Mouse (Mus musculus) embryonic facial prominence, embryonic 14.5 days (tissue): ENCODE results near the gene Sarnp. TPM values are rescaled to one million over a fixed set of nuclear protein-coding genes. Genes with fewer than 3 reads are reported as not detected.

Experiments
- ATAC-seq: fragments of 200-750 bp; cut with Nextera tagmentation; 2 replicates; pipeline ENCODE4 v1.8.0; 2017; ENCODE audit warnings: low read depth, moderate number of reproducible peaks, moderate TSS enrichment
- DNase-seq: peaks from one replicate; pipeline ENCODE4 v3.0.0-alpha.2; 2015; ENCODE audit warnings: low spot score
- H3K27ac ChIP-seq: fragments of 300-500 bp; sonication (generic); replicated peaks from 2 replicates; pipeline ENCODE4 v1.5.1; 2014; ENCODE audit warnings: low read depth, mild to moderate bottlenecking, low read length, moderate library complexity
- H3K27me3 ChIP-seq: fragments of 300-500 bp; sonication (generic); replicated peaks from 2 replicates; pipeline ENCODE4 v1.6.1; 2014; ENCODE audit warnings: low read length; ENCODE audit not compliant: control insufficient read depth, insufficient read depth
- H3K36me3 ChIP-seq: fragments of 300-500 bp; sonication (generic); 2 replicates; pipeline ENCODE4 v1.6.1; 2014; ENCODE audit warnings: low read length, mixed read lengths; ENCODE audit not compliant: control insufficient read depth, insufficient read depth
- H3K4me1 ChIP-seq: fragments of 300-500 bp; sonication (generic); 2 replicates; pipeline ENCODE4 v1.6.1; 2014; ENCODE audit warnings: antibody characterized with exemption, low read length; ENCODE audit not compliant: control insufficient read depth, insufficient read depth
- H3K4me2 ChIP-seq: fragments of 300-500 bp; sonication (generic); 2 replicates; pipeline ENCODE4 v1.6.1; 2014; ENCODE audit warnings: low read depth, mild to moderate bottlenecking, low read length, moderate library complexity, mixed read lengths
- H3K4me3 ChIP-seq: fragments of 300-500 bp; sonication (generic); 2 replicates; pipeline ENCODE4 v1.5.1; 2014; ENCODE audit warnings: low read depth, mild to moderate bottlenecking, low read length
- H3K9ac ChIP-seq: fragments of 300-500 bp; sonication (generic); 2 replicates; pipeline ENCODE4 v1.6.1; 2014; ENCODE audit warnings: low read depth, mild to moderate bottlenecking, low read length, moderate library complexity, mixed read lengths
- H3K9me3 ChIP-seq: fragments of 300-500 bp; sonication (generic); 2 replicates; pipeline ENCODE4 v1.6.1; 2016; ENCODE audit warnings: low read length; ENCODE audit not compliant: control insufficient read depth
- WGBS: fragments of 180-500 bp; shearing (Covaris S2); extraction: QIAGEN DNeasy Blood & Tissue Kit; methylation state at CpG from one replicate; pipeline ENCODE4 v1.1.7; 2014; 5-methylcytosine and 5-hydroxymethylcytosine counted together
- polyA plus RNA-seq: library from polyadenylated mRNA; unstranded; fragments of >200 nt; fragmentation: Nextera tagmentation; extraction: Ambion mirVana; gene quantifications from 2 replicates; pipeline ENCODE4 v1.2.1, GENCODE M21; 2014

Sarnp gene
- polyA plus RNA-seq, 1 experiment from 2014 or later = 194 TPM

DNA sequence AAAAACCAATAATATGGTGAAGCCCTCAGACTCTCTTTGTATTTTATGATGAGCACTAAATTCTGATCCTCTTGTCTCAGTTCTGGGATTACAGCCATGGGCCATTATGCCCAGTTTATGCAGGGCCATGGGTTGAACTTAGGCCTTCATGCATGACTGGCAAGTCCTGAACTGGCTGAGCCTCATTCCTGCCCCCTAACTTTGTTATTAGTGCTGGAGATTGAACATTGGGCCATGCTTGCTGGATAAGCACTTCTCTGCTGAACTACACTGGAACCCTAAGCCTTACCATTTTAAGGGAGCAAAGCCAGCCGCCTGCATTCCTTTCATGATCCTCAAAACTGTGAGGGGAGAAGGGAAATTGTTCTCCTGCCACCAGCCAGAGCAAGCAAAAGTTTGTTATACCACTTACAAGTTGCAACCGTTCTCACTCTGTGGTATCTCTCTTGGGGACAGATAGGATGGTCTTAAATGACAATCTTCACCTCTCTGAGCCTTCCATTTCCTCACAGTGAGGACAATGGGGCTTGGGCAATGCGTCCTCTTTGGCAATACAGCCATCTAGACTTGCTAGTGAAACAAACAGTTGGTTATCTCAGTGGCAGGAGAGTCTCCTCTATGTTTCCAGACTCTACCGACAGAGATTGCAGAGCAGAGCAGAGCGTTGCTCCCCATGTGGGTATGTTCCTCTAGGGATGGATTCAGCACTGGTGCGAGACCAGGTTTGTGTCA, 82.8 kb downstream of the Sarnp start:
- Histone ChIP-seq H3K27me3 (0 out of 2 replicates have a peak, but pooled peaks cover 8% of the 10 kb centered on the region), H3K4me1 (0 out of 2 replicates have a peak, but pooled peaks cover 7% of the 10 kb centered on the region), H3K9me3 (no peaks in the 10 kb centered on the region), H3K4me3 (no peak overlapping the region), H3K9ac (no peak overlapping the region), H3K27ac (no peak overlapping the region), H3K4me2 (no peak overlapping the region), H3K36me3 (no peaks in the 10 kb centered on the region)
- WGBS = 69% methylated on average over 6 of the region's 6 CpGs
- DNase-seq (no peak), ATAC-seq (no peak)

DNA sequence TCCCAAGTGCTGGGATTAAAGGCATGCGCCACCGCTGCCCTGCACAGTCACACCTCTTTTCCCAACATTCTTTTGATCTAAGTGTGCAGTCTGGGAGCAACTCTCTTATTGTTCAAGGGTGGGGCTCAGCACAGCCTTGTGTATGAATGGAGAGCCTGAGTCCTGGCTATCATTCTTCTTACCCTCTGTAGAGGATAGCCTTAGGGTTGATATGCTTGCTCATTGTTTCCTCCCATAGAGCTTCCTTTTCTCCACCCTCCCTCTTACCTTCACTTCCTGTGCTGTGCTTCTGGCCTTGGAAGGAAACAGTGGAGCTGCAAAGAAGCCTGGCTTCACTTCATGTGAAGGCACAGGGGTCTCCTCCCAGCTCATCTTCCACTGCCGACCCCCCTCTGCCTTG, 83.6 kb downstream of the Sarnp start, which contains the start of gene Cd63:
Cd63 (plus strand) TSS at position 292 of the 400 bp plus-strand sequence.
- Histone ChIP-seq H3K9me3 (no peaks in the 10 kb centered on the region), H3K4me1 (0 out of 2 replicates have a peak, but pooled peaks cover 7% of the 10 kb centered on the region), H3K4me3 (no peak within 1 kb of the TSS), H3K27ac (no peak within 1 kb of the TSS), H3K4me2 (no peak within 1 kb of the TSS), H3K36me3 (no peaks in the 10 kb centered on the region), H3K9ac (no peak within 1 kb of the TSS), H3K27me3 (0 out of 2 replicates have a peak, but pooled peaks cover 8% of the 10 kb centered on the region)
- WGBS = 86% methylated on average over 3 of the region's 3 CpGs
- DNase-seq (no peak), ATAC-seq (no peak)

DNA sequence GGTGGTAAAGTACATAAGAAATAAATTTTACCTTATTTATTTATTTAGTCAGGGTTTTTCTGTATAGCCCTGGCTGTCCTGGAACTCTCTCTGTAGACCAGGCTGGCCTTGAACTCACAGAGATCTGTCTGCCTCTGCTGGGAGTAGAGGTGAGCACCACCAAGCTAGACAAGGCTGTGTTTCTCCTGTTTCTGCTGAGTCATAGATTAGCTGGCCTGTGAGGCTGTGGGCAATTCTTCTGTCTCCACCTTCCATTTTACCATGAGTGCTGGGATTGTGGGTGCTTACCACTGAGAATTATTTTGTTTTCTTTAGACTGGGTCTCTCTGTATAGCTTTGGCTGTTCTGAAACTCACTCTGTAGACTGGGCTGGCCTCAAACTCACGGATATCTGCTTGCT, 84.3 kb downstream of the Sarnp start:
- no peak for DNase-seq

DNA sequence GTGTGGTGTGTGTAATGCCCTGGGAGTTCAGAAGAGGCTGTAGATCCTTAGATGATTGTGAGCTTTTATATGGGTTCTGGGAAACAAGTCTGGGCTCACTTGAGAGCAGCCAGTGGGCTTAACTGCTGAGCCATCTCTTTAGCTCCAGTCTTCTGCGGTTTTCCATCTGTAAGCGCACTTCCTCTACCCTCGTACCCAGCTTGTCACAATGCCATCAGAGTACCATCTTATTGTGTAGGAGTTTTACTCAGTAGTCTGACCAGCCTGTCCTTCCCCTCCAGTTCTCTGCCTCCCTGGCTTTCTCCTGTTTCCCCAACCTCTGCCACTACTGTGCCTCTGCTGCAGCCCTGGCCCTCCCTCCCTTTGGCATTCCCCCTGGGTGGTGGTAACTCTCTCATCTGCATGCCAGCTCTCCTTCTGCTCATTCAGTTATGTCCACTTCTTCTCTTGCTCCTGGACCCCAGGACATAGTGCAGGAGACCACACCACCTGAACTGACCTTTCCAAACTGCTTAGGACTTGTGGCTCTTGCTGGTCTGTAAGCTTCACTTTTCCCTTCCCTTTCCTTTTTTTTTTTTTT, 85.4 kb downstream of the Sarnp start:
- Histone ChIP-seq H3K4me1 (no peaks in the 10 kb centered on the region), H3K4me3 (no peak overlapping the region), H3K9me3 (no peaks in the 10 kb centered on the region), H3K9ac (no peak overlapping the region), H3K27ac (no peak overlapping the region), H3K36me3 (no peaks in the 10 kb centered on the region), H3K4me2 (no peak overlapping the region), H3K27me3 (no peaks in the 10 kb centered on the region)
- ATAC-seq (no peak), DNase-seq (no peak)
- 89% methylated on average over 3 of the region's 3 CpGs for WGBS

More for the DNA sequence above, 84.3 kb downstream of the Sarnp start:
- H3K27me3 ChIP-seq = 0 out of 2 replicates have a peak, but pooled peaks cover 3% of the 10 kb centered on the region
- 78% methylated on average over 1 of the region's 1 CpGs for WGBS
- H3K4me3 ChIP-seq = no peak overlapping the region
- no peaks in the 10 kb centered on the region for H3K9me3 ChIP-seq
- no peaks in the 10 kb centered on the region for H3K36me3 ChIP-seq
- H3K9ac ChIP-seq = no peak overlapping the region
- H3K4me1 ChIP-seq = 0 out of 2 replicates have a peak, but pooled peaks cover 2% of the 10 kb centered on the region
- H3K27ac ChIP-seq = no peak overlapping the region
- no peak overlapping the region for H3K4me2 ChIP-seq
- no peak for ATAC-seq

DNA sequence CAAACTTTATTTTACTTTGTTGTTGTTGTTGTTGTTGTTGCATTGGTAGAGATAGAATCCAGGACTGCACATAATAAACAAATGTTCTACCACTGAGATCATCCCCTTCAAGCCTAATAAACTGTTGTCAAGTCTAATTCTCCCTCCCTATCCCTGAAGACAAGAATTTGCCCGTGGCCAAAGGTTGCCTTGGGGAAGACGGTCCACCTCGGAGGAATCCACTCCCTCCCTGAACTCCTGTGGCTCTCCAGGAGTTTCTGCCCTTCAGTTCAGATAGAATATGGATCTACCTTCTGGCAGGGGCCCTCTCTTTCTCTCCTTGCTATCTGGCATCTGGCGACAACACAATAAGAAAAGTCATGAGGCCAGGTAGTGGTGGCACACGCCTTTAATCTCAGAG, 87.7 kb downstream of the Sarnp start:
- no peak overlapping the region for H3K27ac ChIP-seq
- H3K9ac ChIP-seq = no peak overlapping the region
- no peaks in the 10 kb centered on the region for H3K9me3 ChIP-seq
- no peaks in the 10 kb centered on the region for H3K27me3 ChIP-seq
- H3K4me1 ChIP-seq = no peaks in the 10 kb centered on the region
- DNase-seq (no peak), ATAC-seq (no peak)
- no peak overlapping the region for H3K4me3 ChIP-seq
- WGBS = 67% methylated on average over 5 of the region's 5 CpGs
- H3K36me3 ChIP-seq = no peaks in the 10 kb centered on the region
- H3K4me2 ChIP-seq = no peak overlapping the region

DNA sequence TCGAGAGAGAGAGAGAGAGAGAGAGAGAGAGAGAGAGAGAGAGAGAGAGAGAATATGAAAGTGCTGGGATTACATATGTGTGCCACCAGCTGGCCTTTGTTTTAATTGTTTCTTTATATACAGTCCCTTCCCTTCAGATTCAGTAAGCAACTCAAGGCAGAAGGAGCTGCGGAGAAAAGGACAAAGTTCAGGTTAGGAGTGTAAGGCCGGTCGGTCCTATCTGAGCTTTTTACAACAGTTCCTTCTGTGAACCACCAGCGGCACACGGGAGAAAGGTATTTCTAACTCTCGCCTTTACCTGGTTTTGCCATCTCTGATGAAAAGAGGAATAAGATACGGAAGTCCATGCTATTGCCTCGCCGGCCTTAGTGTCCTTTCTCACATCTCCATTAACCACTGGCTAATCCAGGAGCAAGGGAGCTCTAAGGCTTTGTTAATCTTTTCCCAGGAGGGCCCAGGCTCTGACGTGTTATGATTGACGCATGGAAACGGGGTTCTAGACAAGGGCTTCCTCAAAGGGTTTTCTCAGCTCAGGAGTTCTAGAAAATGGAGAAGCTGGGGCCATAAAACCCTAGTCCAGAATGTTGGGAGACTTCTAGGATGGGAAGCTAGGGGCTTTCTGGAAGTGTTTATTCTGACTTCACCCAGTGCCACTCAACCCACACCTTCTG, 91.8 kb downstream of the Sarnp start:
- Histone ChIP-seq H3K27me3 (no peaks in the 10 kb centered on the region), H3K4me3 (peak overlapping the region; percentile 94), H3K4me1 (peaks cover 10% of the 10 kb centered on the region), H3K36me3 (peaks cover 24% of the 10 kb centered on the region), H3K27ac (peak overlapping the region; percentile 96), H3K4me2 (peak overlapping the region; percentile 75), H3K9ac (peak overlapping the region; percentile 99), H3K9me3 (no peaks in the 10 kb centered on the region)
- ATAC-seq (peak; percentile 0; the same call in 1 of the 2 replicates), DNase-seq (peak; percentile 58)
- WGBS = 61% methylated on average over 13 of the region's 13 CpGs

DNA sequence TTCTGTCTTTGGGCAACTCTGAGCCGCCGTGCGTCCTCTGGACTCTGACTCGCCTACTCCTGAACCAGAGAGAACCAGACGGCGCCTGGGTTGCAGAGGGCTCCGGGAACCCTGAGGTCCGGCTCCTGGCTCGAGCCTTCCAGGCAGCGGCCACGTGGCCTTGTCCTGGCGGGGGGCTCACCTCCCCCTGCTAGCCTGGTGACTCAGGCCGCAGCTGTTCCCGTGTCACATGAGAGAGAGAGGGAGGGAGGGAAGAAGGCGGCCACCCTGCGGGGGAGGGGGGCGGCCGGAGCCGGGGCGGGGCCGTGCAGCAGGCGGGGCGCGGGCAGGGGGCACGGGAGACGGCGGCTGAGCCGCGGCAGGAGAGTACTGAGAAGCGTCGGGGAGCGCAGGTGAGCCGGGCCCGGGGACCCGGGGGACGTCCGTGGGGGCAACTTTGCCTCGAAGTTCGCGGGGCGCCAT, 92.5 kb downstream of the Sarnp start:
- H3K27ac ChIP-seq = peak overlapping the region; percentile 96
- 0% methylated on average over 6 of the region's 41 CpGs for WGBS
- peak; percentile 80 for ATAC-seq

DNA sequence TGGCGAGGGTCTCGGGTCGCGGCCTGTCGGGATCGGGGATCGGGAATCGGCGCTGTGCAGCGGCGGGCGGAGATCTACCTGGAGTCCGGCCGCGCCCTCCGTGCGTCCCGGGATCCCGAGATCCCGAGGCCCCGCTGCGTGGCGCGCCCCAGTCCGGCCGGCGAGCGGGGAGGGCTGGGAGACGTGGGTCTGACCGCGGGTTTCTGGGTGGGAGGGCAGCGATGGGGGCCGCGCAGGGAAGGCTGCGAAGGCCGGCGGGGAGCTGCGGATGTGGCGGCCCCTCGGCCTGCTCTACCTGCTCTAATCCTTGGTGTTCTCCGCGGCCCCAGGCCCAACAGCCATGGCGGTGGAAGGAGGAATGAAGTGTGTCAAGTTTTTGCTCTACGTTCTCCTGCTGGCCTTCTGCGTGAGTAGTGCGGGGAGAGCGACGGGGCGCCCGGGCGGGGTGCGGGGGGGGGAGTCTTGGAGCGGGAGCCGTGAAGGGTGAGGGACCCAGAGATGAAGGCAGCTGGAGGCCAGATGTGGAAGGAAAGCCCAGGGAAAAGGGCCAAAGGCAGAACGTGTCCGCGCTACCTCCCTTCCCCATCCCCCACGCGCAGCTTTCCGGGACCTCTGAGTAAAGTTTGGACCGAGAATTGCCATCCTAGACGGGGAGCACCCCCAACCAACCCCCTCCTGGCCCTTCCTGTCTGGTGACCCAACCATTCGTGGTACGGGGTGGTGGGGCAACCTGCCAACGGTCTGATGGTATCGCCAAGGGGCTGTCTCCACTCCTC, 93.1 kb downstream of the Sarnp start:
- WGBS = 1% methylated on average over 37 of the region's 66 CpGs
- Histone ChIP-seq H3K4me3 (peak overlapping the region; percentile 94), H3K9ac (peak overlapping the region; percentile 99), H3K36me3 (peaks cover 37% of the 10 kb centered on the region), H3K4me2 (peak overlapping the region; percentile 75), H3K9me3 (no peaks in the 10 kb centered on the region), H3K4me1 (peaks cover 10% of the 10 kb centered on the region), H3K27me3 (no peaks in the 10 kb centered on the region), H3K27ac (peak overlapping the region; percentile 96)
- DNase-seq (peak; percentile 80), ATAC-seq (peak; percentile 23)

More for the DNA sequence above, 92.5 kb downstream of the Sarnp start:
- peak; percentile 94 for DNase-seq
- Histone ChIP-seq H3K36me3 (peaks cover 30% of the 10 kb centered on the region), H3K4me1 (peaks cover 10% of the 10 kb centered on the region), H3K9me3 (no peaks in the 10 kb centered on the region), H3K9ac (peak overlapping the region; percentile 99), H3K27me3 (no peaks in the 10 kb centered on the region), H3K4me3 (peak overlapping the region; percentile 94), H3K4me2 (peak overlapping the region; percentile 75)
